Mouse (Mus musculus) liver, postnatal 0 days (tissue): ENCODE measurements around the gene Zfp536.

Experiments
- CTCF ChIP-seq: sonication (generic); IDR thresholded peaks from 2 replicates; pipeline ENCODE4 v1.5.1; 2016; ENCODE audit warnings: antibody characterized with exemption, low read depth
- EP300 ChIP-seq: IDR thresholded peaks from 2 replicates; pipeline ENCODE4 v1.6.1; 2016; ENCODE audit warnings: antibody characterized with exemption, low read depth, mild to moderate bottlenecking

- TF ChIP-seq CTCF (no peak), EP300 (no peak)
These were observed 207.4 kb downstream of the Zfp536 start for GRCm38 (mm10) chr7:37566019-37566418.
